Mouse (Mus musculus) cerebellum, adult (tissue): ENCODE measurements at regions not wholly inside any gene's neighbourhood (a gene's known extent, or its start where the extent isn't known, plus 50 kb on each side); places are given as distances from the start of the nearest gene placed in this dataset.
"Not testable (repeated sequence)": the region's sequence is repeated elsewhere in the genome, so short reads cannot be mapped to it uniquely, and the experiment has no call there.

Experiments used
- ATAC-seq: cut with Nextera tagmentation; 2 replicates; pipeline ENCODE4 v1.9.2; 2017; ENCODE audit warnings: mild to moderate bottlenecking, moderate library complexity, mixed read lengths; ENCODE audit not compliant: insufficient number of reproducible peaks, low FRiP score, low TSS enrichment

DNA sequence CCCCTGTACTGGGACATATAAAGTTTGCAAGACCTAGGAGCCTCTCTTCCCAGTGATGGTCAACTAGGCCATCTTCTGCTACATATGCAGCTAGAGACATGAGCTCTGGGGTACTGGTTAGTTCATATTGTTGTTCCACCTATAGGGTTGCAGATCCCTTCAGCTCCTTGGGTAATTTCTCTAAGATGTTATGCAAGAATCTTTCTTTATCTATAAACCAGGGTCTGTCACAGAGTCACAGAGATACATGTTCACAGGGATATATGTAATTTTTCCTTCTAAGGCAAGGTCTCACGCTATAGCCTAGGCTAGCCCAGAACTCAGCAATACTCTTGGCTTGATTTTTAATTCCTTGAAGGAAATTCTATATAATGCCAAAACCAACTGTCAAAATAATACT lies 56.9 kb downstream of the Zfp36l1 start:
- not testable (repeated sequence) for ATAC-seq

DNA sequence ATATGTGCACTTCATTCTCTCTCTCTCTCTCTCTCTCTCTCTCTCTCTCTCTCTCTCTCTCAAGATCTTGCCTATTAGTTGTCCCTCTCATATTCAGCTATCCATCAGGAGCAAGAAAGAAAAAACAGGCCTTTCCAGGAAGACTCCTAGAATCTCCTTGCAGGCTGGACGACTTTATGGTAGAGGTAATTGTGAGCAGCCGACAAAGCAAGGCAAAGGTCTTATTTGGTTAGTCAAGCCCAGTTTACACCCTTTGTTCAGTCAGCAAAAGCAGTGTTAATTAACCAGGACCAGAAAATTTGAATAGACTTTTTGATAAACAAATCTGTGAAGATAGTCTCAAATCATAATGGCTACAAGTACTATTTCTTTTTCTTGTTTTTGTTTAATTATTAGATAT lies 57.4 kb downstream of the Zfp36l1 start:
- no peak for ATAC-seq

DNA sequence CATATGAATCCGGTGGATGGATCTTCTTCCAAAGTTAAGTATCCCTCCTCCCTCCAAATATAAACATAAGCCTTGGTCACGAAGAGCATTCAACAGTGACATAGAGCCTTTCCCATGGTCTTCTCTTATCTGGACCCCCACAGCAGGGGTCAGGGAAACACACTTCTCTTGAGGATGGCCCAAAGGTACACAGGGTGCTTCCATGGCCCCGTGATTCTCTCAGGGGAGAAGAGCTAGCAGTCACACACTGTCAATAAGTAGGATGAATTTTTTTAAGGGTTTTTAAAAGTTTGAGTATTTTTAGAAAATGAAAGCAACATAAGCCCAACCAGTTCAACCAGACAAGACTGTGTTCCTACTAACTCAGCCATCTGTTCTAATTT lies 58.2 kb downstream of the Zfp36l1 start:
- ATAC-seq: no peak

DNA sequence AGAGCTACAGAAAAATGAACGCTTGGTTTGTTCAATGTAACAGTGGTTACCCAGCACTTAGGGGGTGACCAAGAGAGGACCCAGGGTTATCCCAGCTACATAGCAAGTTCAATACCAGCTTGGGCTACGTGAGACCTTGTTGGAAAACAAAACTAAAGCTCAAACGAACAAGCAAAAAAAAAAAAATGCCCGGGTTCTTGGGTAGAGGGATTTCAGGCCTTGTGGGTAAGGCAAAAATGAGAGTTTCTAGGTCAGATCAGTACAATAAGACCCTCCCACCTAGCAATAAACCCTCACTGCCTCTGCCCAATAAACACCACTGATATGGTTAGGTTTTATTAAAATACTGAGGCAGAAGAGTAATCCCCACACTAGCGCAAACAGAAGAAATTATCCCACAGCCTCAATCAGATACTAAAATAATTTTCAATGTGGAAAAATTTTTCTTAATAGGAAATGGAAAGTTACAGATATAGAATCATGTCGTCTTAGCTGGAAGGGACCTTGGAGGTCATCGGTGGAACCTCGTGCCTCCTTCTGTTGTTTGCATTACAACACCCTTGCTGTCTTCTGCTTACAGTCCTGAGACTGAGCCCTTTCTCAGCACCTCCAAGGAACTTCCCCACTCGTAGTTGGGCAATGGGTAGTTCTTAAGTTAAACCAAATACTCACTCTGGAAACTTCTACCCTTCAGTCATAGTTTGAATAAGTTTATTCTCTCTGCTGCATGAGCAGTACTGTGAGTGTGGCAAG lies 58.7 kb downstream of the Zfp36l1 start:
- no peak for ATAC-seq

DNA sequence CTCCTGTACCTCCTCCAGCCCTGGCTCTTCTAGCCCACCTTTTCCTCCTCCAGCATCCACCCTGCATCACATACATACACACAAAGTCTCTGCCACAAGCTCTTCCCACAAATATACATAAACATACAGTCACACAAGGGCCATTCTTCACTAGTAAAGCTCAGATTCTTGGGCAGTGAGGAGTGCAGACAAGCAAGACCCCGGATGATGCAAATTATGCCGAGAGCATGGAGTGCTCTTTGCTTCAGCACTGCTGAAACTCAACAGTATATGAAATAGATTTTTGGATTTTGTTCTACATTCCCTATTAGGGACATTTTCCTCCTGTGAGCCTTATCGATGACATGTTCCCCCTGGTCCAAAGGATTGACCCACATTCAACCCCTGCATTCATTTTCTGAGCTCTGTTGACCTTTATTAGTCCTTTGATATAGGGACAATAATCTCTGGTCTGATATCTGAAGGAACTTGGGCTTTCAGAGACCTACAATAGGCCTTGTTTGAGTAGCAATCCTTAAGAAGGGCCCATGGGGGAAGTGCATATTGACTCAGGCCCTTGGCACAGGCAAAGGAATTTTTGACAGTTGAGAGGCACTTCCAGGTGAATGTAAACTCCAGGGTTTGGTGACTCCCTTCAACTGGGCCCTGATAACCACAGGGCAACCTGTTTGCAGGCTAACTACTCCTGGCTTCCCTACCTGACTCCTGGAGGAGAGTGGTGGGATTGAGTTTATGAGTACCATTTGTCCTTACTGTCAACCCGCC lies 64.4 kb downstream of the Zfp36l1 start:
- ATAC-seq: no peak

DNA sequence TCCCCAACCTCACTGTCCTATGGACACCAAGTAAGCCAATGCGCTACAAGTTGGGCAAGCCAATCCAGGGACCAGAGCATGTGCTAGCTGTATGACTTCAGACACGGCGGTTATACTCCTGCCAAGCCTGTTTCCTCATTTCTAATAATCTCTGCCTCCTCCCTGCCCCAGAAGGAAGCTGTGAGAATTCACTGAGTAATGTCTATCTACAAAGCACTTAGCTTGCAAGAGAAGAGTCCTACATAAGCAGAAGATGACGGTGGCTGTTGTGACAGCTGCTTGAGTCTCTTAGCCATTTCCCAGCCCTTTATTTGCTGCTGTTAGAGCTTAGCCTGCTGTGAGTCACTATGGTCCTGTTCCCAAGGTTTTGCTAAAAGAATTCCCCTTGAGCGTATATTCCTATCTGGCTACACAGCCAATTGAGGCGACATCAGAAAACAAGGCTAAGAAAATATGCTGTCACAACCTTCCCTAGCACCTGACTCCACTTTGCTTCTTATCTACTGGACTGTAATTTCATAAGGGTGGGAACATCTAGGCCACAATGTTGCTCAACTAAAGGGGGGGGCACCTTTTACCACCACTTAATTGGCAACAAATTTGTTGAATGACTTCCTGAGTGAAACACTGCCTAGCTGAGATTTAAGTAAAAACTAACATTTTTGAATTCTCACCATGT lies 66.0 kb downstream of the Zfp36l1 start:
- ATAC-seq: no peak

DNA sequence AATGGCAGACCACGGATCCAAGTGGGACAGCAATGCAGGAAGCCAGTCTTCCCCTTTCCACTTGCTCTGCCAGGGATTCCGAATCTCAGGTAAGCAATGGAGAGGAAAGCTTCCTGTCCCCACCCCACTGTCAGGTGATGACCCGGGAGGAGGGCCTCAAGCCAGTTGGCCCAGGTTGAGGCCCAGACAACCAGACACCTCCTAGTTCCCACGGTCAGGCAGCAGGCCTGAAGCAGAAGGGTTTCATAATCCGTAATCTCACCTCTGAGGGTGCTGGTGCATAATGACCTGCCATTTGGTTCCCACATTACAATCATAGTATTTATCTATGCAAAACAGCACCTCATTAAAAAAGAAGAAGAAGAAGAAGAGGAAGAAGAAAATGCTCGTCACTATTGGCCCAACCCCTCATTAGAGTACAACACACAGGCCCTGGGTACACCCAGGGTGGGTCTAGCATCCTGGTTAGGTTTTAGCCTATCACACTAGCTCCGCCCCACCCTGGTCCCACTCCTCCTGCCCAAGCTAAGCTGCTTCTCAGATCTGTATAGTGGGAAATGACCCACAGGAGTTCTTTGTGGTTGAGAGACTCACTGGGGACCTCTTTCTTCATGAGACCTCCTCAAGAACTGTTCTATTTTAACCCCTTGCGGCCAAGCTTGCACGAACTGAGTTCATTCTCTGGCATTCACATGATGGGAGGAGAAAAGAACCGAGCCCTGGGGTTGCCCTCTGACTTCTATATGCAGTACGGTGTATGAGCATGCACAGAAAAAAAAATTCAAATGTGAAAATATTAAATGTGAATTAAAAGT lies 71.1 kb downstream of the Zfp36l1 start:
- ATAC-seq: no peak

DNA sequence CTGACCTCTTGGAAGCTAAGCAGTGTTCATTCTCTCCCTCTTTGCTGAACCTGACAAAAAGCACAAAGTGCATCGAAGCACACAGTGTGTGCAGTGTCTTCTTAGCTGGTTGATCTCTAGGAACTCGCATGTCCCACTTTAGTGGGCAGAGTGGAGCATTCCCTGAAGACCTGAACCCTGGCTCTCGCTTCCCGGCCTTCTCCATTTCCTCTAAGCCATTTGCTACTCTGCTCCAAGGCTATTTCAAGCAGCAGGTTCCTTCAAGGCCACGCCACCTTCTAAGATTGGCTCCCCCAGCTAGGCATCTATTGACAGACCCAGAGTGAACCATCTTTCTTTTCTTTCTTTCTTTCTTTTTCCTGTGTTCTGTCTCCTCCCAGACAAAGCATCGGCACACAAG lies 71.8 kb downstream of the Zfp36l1 start:
- no peak for ATAC-seq

DNA sequence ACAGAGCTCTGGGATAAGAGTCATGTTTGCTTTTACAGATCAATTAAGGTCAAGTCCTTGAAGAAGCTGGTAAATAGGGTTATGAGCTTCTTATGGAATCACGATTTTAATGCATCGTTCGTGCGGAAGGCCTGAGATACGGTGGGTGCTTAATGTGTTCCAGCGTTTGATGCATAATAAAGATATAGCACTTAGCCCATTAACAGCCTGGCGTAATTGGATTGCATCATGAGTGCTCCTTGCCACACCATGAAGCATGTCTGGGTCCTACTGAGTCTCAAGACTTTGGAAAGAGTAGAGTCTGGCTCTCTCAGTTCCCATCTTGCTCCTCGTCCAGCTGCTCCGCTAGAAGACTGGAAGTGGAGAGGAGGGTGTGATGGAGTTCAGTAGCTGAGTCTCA lies 72.6 kb downstream of the Zfp36l1 start:
- no peak for ATAC-seq

DNA sequence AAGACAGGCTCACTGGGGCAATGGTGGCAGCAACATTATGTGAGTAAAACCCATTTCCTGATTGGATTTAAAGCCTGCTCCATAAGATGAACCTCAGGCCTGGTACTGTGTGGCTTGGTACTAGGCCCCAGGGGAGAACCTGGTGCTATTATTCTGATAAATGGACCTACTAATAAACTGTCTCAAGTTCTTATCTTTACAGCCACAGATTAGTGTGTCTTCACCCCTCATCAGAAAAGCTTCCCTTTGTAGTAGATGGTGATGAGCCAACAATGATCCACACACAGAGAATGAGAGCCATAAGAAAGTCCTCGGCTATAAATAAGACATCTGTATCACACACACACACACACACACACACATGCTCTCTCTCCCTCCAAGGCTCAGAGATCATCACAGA lies 73.7 kb downstream of the Zfp36l1 start:
- ATAC-seq: no peak

DNA sequence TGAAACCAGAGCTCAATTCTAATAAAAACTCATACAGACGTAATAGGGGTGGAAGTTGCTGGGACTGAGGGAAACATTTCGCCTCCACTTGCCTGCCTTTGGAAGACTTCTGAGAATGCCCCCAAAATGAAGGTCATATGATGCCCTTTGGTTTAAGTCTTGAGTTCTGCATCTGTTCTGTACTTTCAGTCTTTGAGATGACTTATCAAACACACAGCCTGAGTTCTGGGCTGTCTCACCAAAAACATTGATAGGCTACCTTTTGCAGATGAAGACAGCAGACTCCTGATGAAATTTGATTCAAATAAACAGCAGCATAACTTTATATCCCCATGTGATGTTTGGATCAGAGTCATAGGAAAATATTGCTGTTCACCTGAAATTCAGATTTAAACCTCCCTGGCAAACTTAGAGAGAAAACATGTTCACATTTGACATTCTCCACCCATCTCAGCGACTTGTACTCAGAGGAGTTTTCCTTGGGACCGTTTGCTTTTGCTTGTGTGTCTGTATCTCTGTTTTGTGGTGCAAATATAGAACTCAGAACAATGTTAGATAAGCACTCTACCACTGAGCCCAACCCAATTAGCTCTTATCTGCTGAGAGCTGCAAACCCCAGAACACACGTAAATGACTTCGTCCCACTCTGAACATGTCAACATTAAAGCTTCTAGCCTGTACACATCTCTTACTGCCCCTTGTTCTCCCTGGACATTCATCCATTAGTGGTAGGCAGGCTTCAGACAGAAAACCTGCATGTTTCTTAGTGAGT lies 77.1 kb downstream of the Zfp36l1 start:
- no peak for ATAC-seq

DNA sequence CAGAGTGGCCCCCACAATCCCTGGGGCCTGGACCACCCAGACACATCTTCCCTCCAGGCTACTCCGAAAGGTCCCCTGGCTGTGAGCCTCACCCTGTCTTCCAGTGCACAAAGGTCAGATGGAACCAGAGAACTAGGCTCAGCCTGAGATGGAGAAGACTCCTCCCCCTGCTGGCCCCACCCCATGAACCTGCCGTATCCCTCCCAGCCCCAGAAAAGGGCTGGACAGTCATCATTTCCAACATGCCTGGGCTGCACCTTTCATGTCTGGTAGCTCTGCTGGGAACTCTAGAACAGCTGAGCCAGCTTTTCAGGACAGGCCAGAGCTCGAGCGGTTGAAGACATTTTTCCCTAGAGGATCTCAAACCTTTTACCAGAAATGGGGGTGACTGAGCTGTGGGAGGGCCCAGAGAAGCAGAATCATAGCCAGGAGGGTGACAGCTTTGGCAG lies 77.8 kb downstream of the Zfp36l1 start:
- no peak for ATAC-seq

DNA sequence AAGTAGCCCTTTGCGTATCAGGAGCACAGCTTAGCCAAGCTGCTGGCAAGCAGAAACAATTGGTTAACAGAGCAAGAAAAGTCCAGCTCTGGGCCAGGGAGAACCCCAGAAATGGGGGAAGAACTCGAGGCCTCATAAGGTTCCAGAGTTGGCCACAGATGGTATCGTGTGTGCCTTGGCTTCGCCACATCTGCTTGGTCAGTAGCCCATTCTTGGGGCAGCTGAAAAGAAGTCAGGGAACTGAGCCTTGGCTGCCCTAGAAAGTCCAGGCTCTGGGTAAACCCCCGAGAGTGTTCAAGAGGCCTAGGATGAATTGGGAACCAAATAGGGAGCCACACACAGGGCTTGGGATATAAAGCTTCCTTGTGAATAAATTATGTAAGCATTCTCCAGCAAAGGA lies 78.7 kb downstream of the Zfp36l1 start:
- ATAC-seq: no peak

DNA sequence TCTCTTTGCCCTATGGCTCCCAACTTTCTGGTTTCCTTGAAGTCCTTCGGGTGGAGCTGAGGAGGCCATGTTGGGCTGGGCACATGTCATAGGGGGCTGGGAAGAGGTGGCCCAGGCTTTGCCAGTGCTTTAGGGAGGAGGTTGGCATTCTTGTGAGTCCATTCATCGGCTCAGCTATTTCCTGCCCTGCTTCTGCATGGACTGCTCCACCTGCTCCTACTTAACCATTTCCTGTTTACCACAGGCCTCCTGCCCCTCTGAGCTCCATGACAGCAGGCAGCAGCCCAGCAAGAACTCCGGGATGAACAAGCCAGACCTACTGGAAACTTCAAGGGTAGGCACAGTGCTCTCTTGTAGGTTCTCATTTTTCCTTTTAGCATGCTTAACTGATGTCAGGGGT lies 80.3 kb downstream of the Zfp36l1 start:
- no peak for ATAC-seq

DNA sequence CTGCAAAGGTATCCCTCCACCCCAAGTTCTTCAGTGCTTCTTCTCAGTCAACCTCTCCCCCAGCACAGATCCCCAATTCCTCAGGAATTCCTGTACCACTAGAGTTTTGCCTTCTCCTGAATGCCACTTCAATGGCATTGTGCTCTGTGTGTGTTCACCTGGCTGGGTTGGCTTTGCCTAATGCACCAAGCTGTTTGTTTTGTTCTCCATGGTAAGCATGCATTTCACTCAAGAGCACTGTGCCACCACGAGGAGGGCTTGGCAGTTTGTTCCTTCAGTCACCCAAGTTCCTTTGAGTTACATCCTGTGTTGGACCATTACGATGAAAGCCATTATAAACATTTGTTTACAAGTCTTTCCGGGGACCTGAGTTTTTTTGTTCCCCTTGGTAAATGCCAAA lies 84.5 kb downstream of the Zfp36l1 start:
- no peak for ATAC-seq

DNA sequence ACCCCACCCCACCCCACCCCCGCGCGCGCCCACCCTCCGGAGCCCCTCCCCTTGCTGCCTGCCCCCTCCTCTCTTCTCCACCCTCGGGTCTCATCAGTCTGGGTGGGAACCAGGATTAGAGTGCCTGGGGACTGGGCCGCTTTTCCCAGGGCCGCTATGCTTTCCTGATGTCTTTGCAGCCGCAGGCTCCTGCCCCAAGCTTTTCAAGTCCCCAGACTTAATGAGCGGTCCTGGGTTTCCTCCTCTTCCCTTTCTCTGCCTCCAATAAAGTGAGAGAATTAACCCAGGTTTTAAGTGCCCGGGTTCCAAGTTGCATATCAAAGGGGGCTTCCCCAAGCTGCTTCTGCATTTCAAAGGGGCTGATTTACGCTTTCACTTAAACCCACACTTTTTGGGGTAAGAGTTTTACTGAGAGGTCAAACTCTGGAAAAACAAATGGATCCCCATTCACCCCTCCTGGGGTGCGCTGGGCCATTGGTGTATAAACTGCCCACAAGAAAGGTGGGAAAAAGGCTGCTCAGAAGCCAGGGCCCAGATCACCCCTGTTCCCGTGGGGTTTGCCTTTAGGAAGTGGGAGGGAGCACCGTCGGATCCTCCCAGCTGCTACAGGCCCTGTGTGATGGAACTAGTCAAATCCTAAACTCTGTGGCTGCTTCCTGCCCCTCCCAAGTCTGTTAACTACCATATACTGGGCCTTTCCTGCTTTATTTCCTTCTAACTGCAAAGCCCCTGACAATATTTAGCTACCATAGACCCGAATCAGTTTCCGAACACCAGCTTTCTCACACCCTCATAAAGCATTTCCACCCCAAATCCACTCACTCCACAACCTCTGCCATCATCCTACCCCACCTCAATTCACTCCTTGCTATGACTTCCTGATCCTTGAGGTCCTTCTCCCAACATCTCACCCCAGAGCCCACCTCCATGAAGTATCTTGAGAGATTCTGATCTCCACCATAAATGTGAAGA lies 89.4 kb downstream of the Zfp36l1 start:
- no peak for ATAC-seq

DNA sequence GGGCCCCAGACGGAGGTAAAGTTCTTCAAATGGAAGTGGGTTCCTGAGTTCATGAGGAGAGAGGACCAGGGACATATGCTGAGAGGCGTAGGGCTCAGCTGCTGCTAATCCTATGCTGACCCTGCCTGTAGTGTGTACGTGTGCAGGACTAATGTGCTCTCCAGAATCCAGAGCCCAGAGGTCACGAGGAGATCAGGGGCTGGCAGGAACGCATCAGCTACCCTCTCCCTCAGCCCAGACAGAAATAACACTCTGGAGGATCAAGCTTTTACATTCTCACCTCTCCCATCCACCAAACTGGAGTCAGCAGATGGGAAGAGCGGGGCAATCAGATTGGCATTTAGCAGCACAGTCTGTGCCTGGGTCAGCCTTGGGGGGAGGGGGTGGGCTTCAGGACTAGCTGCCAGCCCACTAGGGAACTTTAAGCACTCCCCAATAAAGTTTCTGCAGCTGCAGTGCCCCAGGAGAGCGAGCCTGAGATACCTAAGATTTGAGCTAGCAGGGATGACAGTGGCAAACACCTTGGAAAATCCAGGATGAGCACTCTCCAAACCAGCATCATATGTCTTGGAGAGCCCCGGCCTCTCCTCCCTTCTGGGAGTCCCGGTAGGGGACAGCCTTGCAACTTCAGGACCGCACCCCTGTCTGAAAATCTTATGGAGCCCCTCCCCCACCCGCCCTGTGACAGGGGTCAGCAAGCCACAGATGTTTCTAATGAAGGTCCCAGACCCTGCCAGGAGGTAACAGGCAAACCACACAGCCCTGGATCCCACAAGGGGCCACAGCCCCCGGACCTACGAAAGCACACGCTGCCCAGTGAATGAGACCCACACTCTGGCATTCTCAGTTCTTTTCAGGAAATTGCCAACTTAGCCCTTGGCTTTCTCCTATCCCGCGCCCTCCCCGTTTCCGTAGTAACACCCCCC lies 90.4 kb downstream of the Zfp36l1 start:
- no peak for ATAC-seq

DNA sequence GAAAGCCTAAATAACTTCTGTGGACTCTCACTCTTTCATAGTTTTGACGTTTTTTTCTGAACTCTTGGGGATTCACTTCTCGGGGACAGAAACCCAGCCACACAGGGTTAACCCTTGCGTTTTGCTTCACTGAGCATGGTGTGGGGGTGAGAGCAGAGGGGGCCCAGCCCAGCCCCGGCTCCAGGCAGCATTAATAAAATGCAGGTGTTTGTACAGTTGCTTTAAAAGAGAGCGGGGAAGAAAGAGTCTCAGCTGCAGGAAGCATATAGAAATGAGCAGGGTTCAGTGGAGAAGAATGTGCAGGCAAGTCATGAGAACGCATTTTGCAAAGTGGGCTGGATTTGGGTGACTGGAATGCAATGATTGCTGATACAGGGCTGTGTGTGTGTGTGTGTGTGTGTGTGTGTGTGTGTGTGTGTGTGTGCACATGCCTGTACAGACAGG lies 91.8 kb downstream of the Zfp36l1 start:
- no peak for ATAC-seq
